Mouse (Mus musculus) kidney, postnatal 36 days (tissue): ENCODE measurements around the gene Cux1.

Experiments used
- DNase-seq, 2 experiments: peaks; one replicate each; pipeline ENCODE4 v3.0.0; 2021 to 2022; ENCODE audit warnings: mixed read lengths in 2 of 2

The Cux1 gene

DNA sequence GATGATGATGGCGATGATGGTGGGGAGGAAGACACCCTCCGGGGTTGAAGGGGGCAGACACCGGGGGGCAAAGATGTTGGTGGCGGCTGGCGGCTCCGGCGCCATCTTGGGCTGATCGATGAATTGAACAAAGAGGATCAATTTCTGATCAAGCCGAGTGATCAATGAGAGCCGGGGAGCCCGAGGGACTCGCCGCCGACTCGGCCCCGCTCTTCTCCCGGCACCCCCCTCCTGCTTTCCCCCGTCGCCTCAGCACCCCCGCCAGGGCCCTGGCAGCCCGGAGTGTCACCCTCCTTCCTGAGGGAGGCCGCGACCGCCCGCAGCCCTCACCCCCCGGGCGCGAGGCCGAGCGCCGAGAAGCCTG, 496 bp downstream of the Cux1 start:
- DNase-seq = no peak

DNA sequence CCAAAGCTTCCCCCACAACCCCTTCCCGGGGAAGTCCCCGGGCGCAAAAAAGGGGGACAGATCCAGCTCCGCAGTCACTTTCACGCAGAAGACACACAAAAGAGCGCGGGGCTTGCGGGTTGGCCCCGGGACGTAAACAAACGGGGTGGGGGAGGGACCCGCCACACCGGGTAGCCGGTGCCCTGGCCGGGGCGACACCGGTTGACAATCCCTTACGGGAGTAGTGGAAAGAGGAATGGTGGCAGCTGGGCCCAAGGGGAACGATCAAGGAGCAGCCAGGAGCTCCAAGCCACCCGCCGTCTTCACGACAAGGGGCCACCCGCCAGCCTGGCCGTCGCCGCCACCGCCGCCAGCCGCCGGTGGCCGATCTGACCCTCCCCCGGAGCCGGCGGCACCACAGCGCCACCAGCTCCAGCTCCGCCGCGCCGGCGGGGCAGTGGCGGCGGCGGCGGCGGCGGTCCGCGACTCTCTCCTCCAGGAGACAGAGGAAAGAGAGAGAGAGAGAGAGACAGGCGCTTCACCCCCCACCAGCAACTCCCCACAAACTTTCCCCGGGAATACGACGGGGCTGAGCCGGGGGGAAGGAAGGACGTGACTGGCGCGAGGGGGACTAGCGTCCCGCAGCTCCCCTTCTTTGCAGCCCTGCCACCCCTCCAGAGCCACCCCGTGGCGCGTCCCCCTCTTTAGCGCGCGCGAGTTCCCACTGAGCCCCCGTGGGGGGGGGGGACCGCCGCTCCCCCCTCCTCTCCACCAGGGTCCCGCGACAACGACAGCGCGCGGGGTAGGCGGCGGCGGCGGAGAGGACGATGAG, 1.1 kb downstream of the Cux1 start:
- DNase-seq = peak; percentile 66 to 84

DNA sequence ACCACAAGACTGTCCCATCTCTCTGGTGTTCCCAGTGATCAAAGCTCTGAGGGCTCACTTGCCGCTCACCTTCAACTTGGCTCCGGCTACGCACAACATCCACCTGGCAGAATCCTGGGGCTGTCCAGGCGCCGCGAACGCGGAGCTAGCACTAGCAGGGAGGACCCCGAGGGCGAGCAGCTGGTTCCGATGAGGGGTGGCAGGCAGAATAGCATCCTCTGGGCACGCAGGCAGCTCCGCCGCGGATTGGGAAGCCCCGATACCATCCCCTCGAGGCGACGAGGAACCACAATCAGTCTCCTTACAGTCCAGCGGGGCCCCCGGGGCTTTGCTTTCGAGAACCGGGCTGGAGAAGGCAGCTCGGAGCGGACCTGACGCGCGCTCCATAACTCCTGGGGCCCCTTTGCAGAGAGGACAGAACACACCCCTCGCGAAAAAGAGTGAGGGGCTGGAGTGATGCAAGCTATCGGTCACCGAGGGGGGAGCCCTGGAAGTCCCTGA, 1.9 kb downstream of the Cux1 start:
- peak in 1 of 2 experiments; percentile 67 for DNase-seq

DNA sequence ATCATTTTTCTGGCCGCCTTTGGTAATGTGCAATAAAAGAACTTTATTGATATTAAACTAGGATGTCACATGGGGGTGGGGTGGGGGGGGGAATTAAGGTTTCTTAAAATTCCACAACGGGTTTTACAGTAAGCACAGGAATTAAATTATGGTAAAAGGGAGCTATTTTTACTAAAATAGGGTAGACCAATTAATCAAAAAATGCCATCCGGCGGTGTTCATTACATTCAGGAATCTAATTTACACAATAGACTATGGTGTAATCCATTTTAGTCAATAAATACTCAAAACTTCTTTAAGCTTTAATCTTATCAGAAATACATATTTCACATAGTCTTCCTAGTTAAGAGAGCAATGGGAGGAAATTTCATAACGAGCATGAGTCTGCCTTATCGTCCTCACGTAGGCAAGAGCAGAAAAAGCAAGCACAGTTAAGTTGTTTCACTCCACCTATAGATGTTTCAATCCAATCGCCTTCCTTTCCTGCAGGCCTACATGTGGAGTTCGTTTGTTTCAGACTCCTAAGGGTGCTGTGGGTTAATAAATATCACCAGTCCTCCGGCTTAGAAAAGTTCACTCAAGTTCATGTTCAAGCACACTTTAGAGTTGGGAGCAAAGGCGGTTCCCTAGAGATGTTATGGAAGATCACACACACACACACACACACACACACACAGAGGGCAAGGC, 2.5 kb downstream of the Cux1 start:
- peak in 1 of 2 experiments; percentile 62 for DNase-seq

DNA sequence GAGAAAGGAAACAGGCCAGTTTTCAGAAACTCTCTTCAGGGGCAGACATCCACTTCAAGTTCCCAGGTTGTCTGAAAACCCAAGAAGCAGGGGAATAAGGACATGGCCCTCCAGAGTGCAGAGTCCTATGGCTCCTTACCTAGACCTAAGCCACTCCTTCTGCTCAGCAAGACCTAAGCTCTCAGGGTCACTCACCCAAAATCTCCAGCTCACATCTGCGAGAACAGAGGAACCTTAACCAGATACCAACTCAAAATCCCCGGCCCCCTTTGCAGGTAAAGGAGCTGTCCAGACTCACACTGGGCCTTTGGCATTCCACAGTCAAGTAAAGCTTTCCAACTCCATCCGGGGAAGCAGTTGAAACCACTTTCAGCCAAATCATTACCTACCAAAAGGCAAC, 3.3 kb downstream of the Cux1 start:
- DNase-seq = no peak

DNA sequence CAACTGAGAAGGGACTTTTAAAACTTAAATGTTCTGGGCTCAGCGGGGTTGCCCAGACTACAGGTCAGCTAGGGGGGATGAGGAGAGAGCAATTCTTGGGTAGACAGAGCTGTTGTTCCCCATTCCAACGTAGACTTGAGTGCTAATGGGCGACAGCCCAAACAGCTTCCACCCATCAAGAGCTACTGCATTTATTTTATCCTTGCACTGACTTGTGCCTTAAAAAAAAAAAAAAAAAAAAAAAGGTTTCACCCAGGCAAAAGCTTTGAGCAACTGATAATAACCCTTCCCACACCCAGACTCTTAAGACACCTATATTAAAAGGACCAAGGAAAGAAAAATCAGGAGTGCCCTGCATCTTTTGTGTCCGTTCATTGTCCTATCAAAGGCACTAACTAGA, 4.2 kb downstream of the Cux1 start:
- no peak for DNase-seq

DNA sequence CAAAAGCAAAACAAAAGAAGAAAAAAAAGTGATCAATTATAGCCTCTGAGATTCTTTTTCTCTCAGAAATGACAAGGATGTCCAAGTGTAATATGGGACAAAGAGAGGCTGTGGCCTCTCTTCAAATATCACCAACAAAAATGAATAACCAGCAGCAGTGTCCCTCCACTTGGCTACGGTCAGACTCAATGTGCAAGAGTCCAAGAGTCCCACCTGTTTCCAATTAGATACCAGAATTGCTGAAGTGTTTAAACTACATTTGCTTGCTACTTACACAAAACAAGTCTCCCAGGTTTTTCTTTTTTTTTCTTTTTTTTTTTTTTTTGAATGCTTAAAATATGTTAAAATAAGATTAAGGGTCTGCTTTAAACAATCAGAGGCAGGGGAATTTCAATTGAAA, 5.1 kb downstream of the Cux1 start:
- DNase-seq = no peak

DNA sequence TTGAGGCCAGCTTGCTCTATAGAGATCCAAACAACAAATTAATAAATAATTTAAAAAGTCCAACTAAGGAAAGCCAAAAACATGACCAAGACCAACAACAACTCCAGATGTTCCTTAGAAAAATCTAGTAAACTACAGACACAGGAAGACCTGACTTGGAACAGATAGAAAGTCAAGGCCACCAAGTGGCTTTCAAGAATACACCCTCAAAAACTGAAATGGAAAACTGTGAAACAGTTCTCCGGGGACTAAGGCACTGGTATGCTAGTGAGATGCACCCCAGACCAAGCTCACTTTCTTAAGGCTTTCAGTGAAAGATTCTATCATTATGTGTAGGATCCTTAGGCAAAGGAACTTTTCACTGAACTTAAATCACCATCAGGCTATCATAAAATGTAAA, 5.6 kb downstream of the Cux1 start:
- no peak for DNase-seq

DNA sequence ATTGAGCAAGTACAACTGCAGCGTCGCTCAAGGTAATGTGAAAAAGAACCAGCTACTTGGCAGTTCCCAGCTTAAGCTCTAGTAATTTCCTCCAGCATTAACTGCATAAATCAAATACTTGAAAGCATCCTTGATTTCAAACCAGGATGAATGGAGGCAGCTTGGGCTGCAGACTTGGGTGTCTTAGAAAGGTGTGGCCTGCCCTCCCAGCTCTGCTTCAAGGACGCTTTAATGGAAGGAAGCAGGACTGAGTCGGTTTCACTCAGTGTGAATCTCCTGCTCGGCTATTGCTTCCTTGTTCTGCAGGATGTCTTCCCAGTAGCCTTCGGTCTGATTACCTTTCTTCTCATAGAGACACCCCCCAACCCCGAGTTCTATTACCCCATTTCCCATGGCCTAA, 6.6 kb downstream of the Cux1 start:
- no peak for DNase-seq

DNA sequence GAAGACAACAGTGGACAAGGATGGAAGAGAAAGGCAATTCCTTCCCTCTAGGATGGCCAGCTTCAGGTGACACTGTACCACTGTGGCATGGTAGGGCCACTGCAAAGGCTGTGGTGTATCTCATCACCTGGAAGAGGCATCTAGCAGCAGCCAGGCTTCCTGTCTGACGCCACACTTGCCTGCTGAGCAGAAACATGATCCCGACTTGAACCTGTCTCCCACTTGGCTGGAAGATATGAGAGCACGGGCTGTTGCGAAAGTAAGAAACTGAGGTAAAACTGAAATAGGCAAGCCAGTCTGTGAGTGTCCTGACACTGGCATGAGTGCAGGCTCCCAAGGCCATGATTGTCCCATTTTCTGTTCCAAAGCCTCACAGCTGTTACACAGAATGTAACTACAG, 9.8 kb downstream of the Cux1 start:
- DNase-seq = no peak

DNA sequence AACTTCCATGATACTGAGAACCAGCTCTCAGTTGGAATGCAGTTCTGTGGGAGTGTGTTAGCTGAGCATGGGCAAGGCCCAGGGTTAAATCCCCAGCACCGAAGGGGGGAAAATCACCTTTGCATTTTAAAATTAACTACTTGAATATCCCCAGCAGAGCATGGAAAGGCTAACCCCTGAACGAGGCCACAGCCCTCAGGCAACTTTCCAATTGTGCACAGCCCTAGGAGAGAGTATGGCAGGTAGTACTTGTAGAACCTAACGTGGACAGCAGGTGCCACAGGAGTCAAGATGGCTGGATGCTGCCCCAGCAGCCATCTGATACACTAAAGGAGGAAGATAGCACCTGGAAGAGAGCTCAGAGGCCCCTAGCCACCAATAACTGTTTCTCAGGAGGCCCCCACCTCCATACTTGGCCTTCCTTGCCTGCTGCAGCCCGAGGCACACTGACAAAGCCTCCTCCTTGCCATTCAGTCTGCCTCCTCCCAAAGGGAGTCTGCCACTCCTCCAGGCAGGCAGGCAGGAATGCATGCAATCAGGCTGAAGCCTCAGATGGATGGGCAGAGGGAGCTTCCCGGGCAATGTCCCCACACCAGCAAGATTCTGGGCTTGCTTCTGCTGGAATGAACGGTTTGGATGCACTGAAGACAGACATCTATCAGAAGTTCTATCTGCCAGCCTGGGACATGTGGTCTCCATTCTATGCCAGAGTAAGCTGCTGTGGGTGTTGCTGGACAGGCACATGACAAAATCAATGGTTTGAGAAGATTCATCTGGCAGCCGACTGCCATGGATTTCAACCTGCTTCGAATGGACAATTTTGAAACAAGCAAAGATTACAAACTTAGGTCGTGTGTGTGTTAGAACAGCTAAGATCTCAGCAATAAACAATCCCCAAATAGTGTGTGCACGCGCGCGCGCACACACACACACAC, 10.7 kb downstream of the Cux1 start:
- no peak for DNase-seq

DNA sequence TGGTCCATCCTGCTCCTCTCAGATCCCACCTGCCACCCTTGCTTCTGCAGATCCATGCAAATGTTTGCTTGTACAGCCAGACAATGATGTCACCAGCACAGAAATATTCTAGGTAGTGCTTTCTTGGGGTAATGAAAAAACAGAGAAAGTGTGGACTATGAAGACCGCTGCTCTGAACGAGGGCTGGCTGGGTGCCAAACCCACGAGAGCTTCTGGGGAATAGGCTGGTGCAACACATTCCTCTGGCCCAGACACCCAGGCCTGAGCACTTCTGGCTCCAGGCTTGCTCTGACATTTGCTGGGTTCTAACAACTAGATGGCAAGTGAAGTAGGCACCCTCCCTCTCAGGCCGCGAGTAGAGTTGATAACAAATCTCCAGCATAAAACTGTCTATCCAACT, 11.6 kb downstream of the Cux1 start:
- peak; percentile 76 to 89 for DNase-seq

DNA sequence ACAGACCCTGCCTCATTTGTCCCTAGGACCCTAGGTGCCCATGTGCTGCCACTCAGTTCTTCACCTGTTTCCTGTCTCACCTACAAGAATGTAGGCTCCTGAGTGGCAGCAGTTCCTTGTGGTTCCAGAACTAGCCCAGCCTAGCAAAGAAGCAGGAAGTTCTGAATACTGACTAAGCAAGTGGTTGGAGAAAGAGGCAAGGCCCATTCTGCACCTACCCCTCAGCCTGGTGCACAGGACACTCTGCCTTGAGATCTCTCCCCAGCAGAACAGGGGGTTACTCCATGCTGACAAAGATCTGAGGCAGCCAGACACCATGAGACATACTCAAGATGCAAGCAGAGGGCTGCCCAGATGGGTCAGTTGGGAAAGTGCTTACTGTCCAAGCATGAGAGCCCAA, 14.5 kb downstream of the Cux1 start:
- no peak for DNase-seq

DNA sequence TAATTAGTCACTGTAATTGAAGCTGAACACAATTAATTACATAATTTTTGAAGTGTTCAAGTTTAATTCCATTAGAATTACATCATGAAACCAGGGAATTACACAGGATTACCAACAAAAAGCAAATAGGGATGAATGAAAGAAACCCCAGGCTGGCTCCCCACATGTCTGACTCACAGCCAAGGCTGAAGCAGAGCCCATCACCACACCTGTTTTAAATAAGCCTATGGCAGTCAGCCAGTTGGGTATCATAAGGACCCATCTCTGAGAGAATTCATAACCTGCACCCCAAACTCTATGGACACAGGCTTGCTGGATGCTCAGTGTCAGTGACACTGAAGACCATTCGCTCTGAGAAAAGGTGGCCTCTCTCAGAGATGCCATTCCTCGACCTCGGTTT, 15.2 kb downstream of the Cux1 start:
- DNase-seq = no peak

DNA sequence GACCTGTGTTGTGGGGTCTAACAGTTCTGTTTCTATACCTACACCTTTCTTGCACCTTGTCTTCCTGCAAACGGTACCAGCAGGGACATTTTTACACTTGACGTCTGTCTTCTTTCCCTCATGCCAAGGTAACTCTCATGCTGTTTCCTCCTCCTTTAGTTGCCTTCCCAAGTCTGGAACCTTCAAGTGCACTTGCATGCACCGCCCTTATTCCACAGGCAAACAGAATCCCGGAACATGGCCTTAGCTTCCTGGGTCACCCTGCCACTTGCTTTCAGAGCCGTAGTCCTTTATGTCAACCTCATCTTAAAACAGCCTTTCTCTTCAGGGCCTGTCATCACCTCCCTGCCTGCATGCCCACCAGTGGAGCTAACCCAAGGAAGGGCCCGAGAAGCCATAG, 15.7 kb downstream of the Cux1 start:
- no peak for DNase-seq

DNA sequence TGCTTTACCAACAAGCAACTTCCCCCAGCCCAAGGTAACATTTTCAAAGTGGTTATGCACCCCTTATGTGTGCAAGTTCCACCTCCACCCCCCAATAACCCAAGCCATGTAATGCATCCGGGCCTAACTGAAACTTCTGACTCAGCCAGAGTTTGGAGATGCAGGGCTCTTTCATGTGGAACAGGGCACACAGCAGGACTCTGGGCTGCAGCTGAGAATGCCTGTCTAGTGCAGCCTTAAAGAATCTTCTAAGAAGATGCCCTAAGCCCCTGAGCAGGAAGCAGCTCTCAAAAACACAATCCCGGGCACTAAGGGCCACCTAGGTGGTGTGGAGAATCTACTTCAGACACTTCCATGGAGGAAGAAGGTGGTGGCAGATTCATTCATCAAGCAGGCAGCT, 16.6 kb downstream of the Cux1 start:
- DNase-seq = peak; percentile 26 to 54

DNA sequence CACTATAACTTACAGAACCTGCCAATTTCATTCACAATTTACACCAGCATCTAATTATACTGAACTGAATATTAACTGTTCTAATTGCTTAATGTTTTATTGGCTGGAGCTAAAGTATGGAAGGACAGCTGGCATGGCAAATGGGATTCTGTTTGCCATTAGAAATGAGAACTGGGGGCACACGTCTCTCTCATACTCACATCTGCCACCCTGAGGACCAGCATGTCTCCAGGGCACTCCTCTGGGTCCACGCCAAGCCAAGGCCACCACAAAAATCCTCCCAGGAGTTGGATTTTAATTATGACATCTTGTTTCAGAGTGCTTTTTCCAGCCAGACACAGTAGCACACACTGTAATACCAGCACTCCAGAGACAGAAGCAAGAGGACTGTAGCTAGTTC, 18.5 kb downstream of the Cux1 start:
- DNase-seq = no peak

DNA sequence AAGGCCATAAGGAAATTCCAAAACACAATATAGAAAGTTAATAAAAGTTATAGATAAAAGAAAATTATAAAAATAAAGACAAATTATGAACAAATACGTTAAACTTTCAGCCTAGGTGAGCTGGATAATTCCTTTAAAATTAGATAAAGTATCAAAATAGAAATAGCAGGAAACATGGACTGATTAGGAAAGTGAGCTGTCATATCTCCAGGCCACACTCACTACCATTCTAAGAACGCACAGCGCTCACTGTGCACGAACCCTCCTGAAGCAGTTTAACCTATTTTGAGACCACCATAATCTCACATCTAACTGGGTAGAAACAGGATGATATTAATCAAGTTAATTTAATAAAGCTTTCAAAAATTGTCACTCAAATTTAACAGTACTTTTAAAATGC, 22.2 kb downstream of the Cux1 start:
- no peak for DNase-seq

DNA sequence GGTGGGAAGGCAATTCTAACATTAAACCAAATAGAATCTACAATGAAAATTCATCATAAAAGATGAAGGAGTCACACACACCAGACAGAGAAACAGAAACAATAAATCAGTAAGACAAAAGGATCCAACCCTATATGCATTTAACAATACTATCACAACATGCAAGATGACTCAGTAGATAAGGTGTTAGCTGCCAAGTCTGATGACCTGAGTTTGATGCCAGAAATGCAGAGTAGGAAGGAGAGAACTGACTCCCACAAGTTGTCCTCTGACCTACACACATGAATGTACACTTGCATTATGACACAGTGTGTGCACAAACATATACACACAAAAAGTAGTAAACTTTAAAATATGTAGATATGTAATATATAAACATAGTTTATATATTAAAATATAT, 24.1 kb downstream of the Cux1 start:
- DNase-seq = no peak

DNA sequence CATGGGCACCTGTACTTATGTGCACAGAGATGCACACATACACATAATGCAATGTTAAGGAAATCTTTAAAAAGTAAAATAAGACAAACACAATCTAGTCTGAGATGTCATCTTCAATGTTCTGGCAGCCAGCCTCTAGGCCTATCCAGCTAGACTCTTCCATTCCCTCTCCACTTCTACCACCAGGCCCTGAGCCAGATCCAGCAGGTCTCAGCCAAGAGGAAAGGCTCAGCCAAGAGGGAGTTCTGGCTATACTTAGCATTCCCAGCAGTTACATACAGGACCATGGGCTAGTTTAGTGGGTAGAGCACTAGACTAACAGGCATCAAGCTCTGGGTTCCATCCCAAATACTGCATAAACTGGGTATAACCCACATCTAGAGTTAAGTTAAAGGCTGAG, 26.3 kb downstream of the Cux1 start:
- peak; percentile 53 to 65 for DNase-seq

DNA sequence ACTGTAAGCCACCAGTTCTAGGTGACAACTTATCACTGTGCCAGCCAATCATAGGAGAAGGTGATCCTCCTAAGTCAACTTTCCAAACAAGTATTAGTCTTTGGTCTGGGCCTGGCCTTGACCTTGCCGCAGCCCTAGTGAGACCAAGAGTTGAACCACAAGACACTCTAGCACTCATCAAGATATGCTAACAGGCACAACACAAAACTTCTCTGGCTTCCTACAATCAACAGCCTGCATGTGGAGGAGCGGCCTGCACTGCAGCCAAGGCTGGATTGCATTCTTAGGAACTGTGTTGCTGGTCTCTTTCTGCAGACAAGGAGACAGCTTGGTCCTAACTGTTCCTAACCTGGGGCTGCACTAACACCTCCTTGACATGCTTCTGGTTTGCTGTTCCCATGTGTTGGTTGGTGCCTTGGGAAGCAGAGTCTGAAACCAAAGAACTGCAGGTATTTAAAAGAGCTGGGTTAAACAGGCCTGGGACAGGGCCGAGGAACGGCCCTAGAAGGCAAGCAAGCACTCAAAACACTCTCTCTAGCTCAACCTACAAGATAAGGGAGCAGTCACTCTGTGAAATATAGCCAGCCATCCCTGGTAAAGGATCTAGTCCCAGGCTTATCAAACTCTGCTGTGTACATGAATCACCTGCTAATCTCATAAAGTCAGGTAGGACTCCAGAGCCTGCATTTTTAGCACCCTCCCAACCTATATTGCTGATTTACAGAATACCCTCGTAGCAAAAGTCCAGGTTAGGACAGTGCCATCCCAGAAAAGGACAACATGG, 27.0 kb downstream of the Cux1 start:
- no peak for DNase-seq

DNA sequence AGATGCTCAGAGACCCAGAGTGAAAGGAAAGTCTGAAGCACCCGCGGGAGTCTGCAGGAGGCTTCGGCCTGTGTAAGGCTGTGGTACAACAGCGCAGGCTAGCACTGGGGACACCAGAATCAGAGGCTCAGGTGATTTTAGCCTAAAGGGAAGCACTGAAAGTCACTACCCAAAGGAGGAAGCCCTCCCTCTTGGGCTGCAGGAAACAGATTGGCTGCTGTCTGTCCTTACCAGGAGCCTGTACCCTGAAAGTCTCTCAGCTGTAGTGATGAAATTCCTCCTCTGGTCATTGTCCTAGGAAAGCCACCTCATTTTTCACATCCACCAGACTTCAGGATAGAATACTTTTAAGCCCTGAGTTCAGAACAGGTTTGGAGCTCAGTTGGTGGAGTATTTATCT, 30.5 kb downstream of the Cux1 start:
- DNase-seq = no peak
